Mouse (Mus musculus): Measurements from ENCODE around the gene Ccl22. TPM values are rescaled to one million over a fixed set of nuclear protein-coding genes. Genes with fewer than 3 reads are reported as not detected.

Ccl22 gene
- polyA plus RNA-seq, 1 experiment from 2014 or later, result not detected

DNA sequence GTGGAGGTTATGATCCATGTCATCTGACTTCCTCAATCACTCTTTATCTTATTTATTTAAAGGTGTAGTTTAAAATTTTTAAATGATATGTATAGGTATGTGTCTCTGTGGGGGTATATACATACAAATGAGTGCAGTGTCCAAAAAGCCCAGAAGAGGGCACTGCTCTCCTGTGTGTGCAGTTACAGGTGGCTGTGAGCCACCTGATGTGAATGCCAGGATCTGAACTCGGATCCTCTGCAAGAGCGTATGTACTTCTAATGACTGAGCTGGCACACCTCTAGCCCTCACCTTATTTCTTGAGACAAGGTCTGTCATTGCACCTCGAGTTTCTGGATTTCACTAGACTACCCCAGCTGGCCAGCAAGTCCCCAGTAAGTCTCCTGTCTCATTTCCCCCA lies 4.8 kb upstream of the Ccl22 start:
- ATAC-seq (ENCODE audit: low FRiP score, low TSS enrichment) (no peak), DNase-seq (ENCODE audit: low spot score) (no peak)
- WGBS, result 81% methylated on average over 3 of the region's 3 CpGs

DNA sequence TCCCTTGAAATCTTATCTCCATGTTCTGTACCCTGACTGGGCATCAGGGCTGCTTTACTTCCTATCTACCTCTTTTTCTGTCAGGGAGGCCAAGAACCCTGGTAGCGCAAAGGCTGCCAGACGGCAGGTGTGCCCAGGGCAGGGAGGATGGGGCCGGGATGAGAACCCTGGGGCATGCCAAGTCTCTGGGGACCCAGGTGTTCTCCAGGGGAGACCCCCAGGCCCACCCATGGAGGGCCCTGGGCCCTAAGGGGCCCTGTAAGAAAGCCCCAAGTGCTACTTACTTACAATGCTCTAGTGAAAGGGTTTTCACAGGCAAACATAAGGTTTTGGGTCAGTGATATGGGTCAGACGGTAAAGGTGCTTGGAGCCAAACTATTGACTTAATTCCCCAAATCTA lies 3.7 kb upstream of the Ccl22 start:
- Histone ChIP-seq H3K4me1 (replicated peaks; ENCODE audit: control insufficient read depth, insufficient read depth) (no peaks in the 10 kb centered on the region), H3K9ac (ENCODE audit: low read length) (no peak overlapping the region), H3K4me2 (replicated peaks; ENCODE audit: low read depth) (no peak overlapping the region), H3K27ac (replicated peaks) (no peak overlapping the region), H3K9me3 (ENCODE audit: control insufficient read depth, low read length) (no peaks in the 10 kb centered on the region), H3K27me3 (ENCODE audit: control insufficient read depth, insufficient read depth, low read length) (no peaks in the 10 kb centered on the region), H3K36me3 (ENCODE audit: control insufficient read depth, insufficient read depth, low read length) (no peaks in the 10 kb centered on the region), H3K4me3 (ENCODE audit: low read depth, low read length) (no peak overlapping the region)
- no peak for ATAC-seq (ENCODE audit: low FRiP score, low TSS enrichment)
- TF ChIP-seq CTCF (IDR thresholded peaks at IDR 0.05; ENCODE audit: low read depth) (no peak), EP300 (optimal IDR thresholded peaks at IDR 0.05) (no peak)
- DNase-seq (ENCODE audit: low spot score), result no peak
- 80% methylated on average over 4 of the region's 4 CpGs for WGBS

More for the DNA sequence above, 4.8 kb upstream of the Ccl22 start:
- Histone ChIP-seq H3K4me1 (replicated peaks; ENCODE audit: control insufficient read depth, insufficient read depth) (no peaks in the 10 kb centered on the region), H3K9me3 (ENCODE audit: control insufficient read depth, low read length) (no peaks in the 10 kb centered on the region), H3K4me3 (ENCODE audit: low read depth, low read length) (no peak overlapping the region), H3K9ac (ENCODE audit: low read length) (no peak overlapping the region), H3K36me3 (ENCODE audit: control insufficient read depth, insufficient read depth, low read length) (no peaks in the 10 kb centered on the region), H3K27ac (replicated peaks) (no peak overlapping the region), H3K4me2 (replicated peaks; ENCODE audit: low read depth) (no peak overlapping the region), H3K27me3 (ENCODE audit: control insufficient read depth, insufficient read depth, low read length) (no peaks in the 10 kb centered on the region)
- TF ChIP-seq CTCF (IDR thresholded peaks at IDR 0.05; ENCODE audit: low read depth) (peak; percentile 31), EP300 (optimal IDR thresholded peaks at IDR 0.05) (no peak)

DNA sequence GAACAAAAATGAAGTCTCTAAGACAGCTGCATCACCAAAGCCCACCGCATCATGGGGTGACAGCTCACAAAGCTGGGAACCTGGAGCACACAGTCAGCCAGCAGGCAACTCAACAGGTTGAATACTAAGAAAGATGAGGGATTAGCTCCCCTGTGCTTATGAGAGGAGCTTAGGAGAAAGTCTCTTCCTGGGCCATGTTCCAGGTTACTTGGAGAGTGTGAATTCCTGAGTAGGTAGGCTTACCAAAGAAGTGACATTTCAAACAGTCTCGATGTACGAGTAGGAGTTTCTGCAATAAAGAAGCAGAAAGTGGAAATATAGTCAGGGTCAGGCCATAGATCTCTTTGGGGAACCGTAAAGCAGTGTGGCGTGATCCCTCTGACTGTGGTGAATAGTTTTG lies 906 bp upstream of the Ccl22 start:
- Histone ChIP-seq H3K4me2 (replicated peaks; ENCODE audit: low read depth) (no peak overlapping the region), H3K9me3 (ENCODE audit: control insufficient read depth, low read length) (no peaks in the 10 kb centered on the region), H3K4me3 (ENCODE audit: low read depth, low read length) (no peak overlapping the region), H3K27me3 (ENCODE audit: control insufficient read depth, insufficient read depth, low read length) (no peaks in the 10 kb centered on the region), H3K36me3 (ENCODE audit: control insufficient read depth, insufficient read depth, low read length) (no peaks in the 10 kb centered on the region), H3K27ac (replicated peaks) (no peak overlapping the region), H3K9ac (ENCODE audit: low read length) (no peak overlapping the region), H3K4me1 (replicated peaks; ENCODE audit: control insufficient read depth, insufficient read depth) (no peaks in the 10 kb centered on the region)
- 84% methylated on average over 5 of the region's 5 CpGs for WGBS
- DNase-seq (ENCODE audit: low spot score) (no peak), ATAC-seq (ENCODE audit: low FRiP score, low TSS enrichment) (no peak)
- TF ChIP-seq EP300 (optimal IDR thresholded peaks at IDR 0.05), result no peak
- no peak for TF ChIP-seq CTCF (IDR thresholded peaks at IDR 0.05; ENCODE audit: low read depth)

DNA sequence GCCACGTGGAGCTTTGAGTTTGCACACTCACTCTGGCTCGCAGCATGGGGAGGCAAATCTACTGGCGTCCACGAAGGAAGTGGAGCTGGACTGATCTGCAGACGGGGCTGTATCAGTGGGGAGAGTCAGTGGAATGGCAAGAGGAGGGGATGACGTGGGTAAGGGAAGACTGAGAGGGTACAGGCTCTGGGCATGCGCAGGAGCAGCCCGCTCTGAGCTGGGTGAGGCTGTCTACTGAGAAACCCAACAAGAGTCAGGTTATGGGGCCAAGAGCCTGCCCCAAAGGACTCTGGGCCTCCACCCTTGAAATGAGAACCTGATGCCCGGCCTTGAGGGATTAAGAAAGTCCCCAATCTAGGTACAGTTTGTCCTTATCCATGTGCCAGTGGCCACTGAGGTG lies 418 bp upstream of the Ccl22 start:
- WGBS, result 81% methylated on average over 9 of the region's 9 CpGs
- TF ChIP-seq EP300 (optimal IDR thresholded peaks at IDR 0.05) (no peak), CTCF (IDR thresholded peaks at IDR 0.05; ENCODE audit: low read depth) (no peak)
- Histone ChIP-seq H3K27me3 (ENCODE audit: control insufficient read depth, insufficient read depth, low read length) (no peaks in the 10 kb centered on the region), H3K27ac (replicated peaks) (no peak overlapping the region), H3K4me1 (replicated peaks; ENCODE audit: control insufficient read depth, insufficient read depth) (no peaks in the 10 kb centered on the region), H3K9me3 (ENCODE audit: control insufficient read depth, low read length) (no peaks in the 10 kb centered on the region), H3K4me3 (ENCODE audit: low read depth, low read length) (no peak overlapping the region), H3K4me2 (replicated peaks; ENCODE audit: low read depth) (no peak overlapping the region), H3K9ac (ENCODE audit: low read length) (no peak overlapping the region), H3K36me3 (ENCODE audit: control insufficient read depth, insufficient read depth, low read length) (no peaks in the 10 kb centered on the region)
- ATAC-seq (ENCODE audit: low FRiP score, low TSS enrichment) (no peak), DNase-seq (ENCODE audit: low spot score) (no peak)

DNA sequence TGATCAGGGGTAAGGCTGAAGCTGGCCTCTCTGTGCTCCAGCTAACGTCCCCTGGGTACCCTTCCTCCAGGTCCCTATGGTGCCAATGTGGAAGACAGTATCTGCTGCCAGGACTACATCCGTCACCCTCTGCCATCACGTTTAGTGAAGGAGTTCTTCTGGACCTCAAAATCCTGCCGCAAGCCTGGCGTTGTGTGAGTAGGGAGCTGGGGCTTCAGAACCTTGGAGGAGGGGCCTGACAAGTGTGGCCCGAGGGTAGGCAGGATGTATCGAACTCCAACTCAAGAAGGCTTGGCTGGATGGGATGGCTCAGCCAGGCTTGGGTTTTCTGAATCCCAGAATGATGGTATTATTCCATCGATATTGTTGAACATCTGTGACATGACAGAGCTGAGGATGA lies 1.4 kb downstream of the Ccl22 start:
- no peaks in the 10 kb centered on the region for H3K36me3 ChIP-seq (ENCODE audit: control insufficient read depth, insufficient read depth, low read length)
- H3K4me1 ChIP-seq (replicated peaks; ENCODE audit: control insufficient read depth, insufficient read depth), result no peaks in the 10 kb centered on the region
- ATAC-seq (ENCODE audit: low FRiP score, low TSS enrichment) (no peak), DNase-seq (ENCODE audit: low spot score) (no peak)
- no peaks in the 10 kb centered on the region for H3K9me3 ChIP-seq (ENCODE audit: control insufficient read depth, low read length)
- no peaks in the 10 kb centered on the region for H3K27me3 ChIP-seq (ENCODE audit: control insufficient read depth, insufficient read depth, low read length)
- TF ChIP-seq CTCF (IDR thresholded peaks at IDR 0.05; ENCODE audit: low read depth) (no peak), EP300 (optimal IDR thresholded peaks at IDR 0.05) (no peak)
- H3K27ac ChIP-seq (replicated peaks), result no peak overlapping the region
- H3K9ac ChIP-seq (ENCODE audit: low read length), result no peak overlapping the region
- WGBS, result 80% methylated on average over 8 of the region's 8 CpGs
- H3K4me3 ChIP-seq (ENCODE audit: low read depth, low read length), result no peak overlapping the region
- H3K4me2 ChIP-seq (replicated peaks; ENCODE audit: low read depth), result no peak overlapping the region

DNA sequence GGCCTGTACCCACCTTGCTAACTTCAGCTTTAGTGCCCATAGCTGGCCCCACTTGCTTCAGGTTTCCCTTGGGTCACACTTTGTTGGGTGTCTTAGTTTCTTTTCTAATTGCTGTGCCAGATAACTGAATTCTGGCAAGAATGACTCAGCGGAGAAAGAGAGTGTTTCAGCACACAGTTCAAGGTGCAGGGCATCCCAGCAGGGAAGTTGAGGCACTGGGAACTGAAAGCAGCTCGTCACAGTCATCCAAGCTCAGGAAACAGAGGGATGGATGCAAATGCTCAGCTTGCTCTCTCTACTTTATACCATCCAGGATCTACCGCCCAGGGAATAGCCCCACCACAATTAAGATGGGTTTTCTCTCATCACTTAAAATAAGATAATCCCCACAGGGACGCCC lies 3.0 kb downstream of the Ccl22 start:
- ATAC-seq (ENCODE audit: low FRiP score, low TSS enrichment), result no peak
- Histone ChIP-seq H3K36me3 (ENCODE audit: control insufficient read depth, insufficient read depth, low read length) (no peaks in the 10 kb centered on the region), H3K4me3 (ENCODE audit: low read depth, low read length) (no peak overlapping the region), H3K9ac (ENCODE audit: low read length) (no peak overlapping the region), H3K4me1 (replicated peaks; ENCODE audit: control insufficient read depth, insufficient read depth) (no peaks in the 10 kb centered on the region), H3K27me3 (ENCODE audit: control insufficient read depth, insufficient read depth, low read length) (no peaks in the 10 kb centered on the region), H3K9me3 (ENCODE audit: control insufficient read depth, low read length) (no peaks in the 10 kb centered on the region), H3K4me2 (replicated peaks; ENCODE audit: low read depth) (no peak overlapping the region), H3K27ac (replicated peaks) (no peak overlapping the region)
- 64% methylated on average over 4 of the region's 4 CpGs for WGBS
- DNase-seq (ENCODE audit: low spot score), result no peak
- TF ChIP-seq CTCF (IDR thresholded peaks at IDR 0.05; ENCODE audit: low read depth) (no peak), EP300 (optimal IDR thresholded peaks at IDR 0.05) (no peak)

All from stomach, postnatal 0 days (tissue).